Mouse (Mus musculus): ENCODE results near the gene Oxgr1. TPM values are rescaled to one million over a fixed set of nuclear protein-coding genes. Genes with fewer than 3 reads are reported as not detected.

The Oxgr1 gene
- total RNA-seq (2023) = not detected

DNA sequence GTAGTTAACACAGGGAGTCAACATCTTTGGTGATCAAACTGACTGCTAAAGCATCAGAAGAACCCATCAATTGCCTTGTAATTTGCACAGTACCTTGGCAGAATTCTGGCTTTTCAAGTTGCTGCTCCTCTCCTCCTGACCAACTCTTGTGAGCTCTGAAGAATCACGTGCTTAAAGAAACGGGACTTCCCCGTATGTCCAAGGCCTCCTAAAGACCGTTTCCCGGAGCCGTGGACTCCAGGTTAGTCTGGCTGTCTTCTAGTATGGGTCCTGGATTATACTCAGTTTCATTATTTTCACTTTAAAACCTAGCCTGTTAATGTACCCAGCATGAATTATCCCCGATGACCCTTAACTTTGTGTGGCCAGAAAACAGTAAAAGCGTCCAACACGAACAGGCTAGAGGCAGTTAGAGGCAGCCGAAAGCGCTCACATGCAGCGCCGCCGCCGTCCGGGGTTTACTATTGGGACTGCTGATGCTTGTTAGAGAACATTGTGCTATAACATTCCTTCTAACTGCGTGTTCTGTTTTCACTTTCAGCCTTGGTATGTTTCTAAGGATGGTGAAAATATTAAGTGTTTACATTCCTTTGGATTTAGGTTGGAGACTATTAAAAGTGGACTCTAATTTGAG is at the start of gene Oxgr1:
Gene Oxgr1 (minus strand): TSS at position 249 of the 634 bp plus-strand sequence.

Other genes with a start within 250 kb of the Oxgr1 start
- 100 to 1,000 TPM; 127 to 152 TPM for gene Mbnl2, start 233.2 kb upstream of the Oxgr1 start, total RNA-seq (2023)